Mouse (Mus musculus): ENCODE results near the gene Qrich2. TPM values are rescaled to one million over a fixed set of nuclear protein-coding genes. Genes with fewer than 3 reads are reported as not detected.

Gene Qrich2
- total and polyA plus RNA-seq, 3 experiments, result 0.11 TPM; not detected in 2

- Histone ChIP-seq H3K36me3 (ENCODE audit: control insufficient read depth in 1 of 2, insufficient read depth in 2 of 2, low read length in 2 of 2) (peaks cover 0 to 2% of the 10 kb centered on the region in 2 experiments; a peak in 1 of 4 replicates), H3K9me3 (replicated peaks; ENCODE audit: insufficient read depth, low read length) (no peaks in the 10 kb centered on the region), H3K4me1 (ENCODE audit: control insufficient read depth in 1 of 2, insufficient read depth in 2 of 2, low read length in 2 of 2) (peaks cover 0 to 3% of the 10 kb centered on the region in 2 experiments; a peak in 2 of 4 replicates), H3K79me2 (ENCODE audit: control insufficient read depth, insufficient read depth, low read length, poor library complexity) (no peaks in the 10 kb centered on the region), H3K9ac (ENCODE audit: control insufficient read depth, low read depth, low read length, poor library complexity, severe bottlenecking) (no peak overlapping the region), H3K27me3 (ENCODE audit: control insufficient read depth in 1 of 2, insufficient read depth in 2 of 2, low read length in 2 of 2) (no peaks in the 10 kb centered on the region), H3K27ac (ENCODE audit: control insufficient read depth, low read depth, low read length) (no peak overlapping the region), H3K4me3 (ENCODE audit: control insufficient read depth in 1 of 2, insufficient read depth in 1 of 2, low read depth in 2 of 2, low read length in 2 of 2) (no peak overlapping the region)
- no peak for DNase-seq (ENCODE audit: low read depth, low spot score)
- TF ChIP-seq MXI1 (IDR thresholded peaks at IDR 0.05; ENCODE audit: low read depth, low read length), result no peak
- no peak for TF ChIP-seq CTCF (IDR thresholded peaks at IDR 0.05 in 2 of 3, conservative IDR thresholded peaks at IDR 0.05 in 1 of 3; ENCODE audit: control insufficient read depth in 1 of 3, insufficient read depth in 1 of 3, low read depth in 2 of 3, low read length in 3 of 3, poor library complexity in 1 of 3, severe bottlenecking in 1 of 3)
- TF ChIP-seq KAT2A (conservative IDR thresholded peaks at IDR 0.05; ENCODE audit: low read depth, low read length), result no peak
- TF ChIP-seq POLR2AphosphoS2 (IDR thresholded peaks at IDR 0.05; ENCODE audit: low read length), result no peak
- no peak for TF ChIP-seq CHD1 (IDR thresholded peaks at IDR 0.05; ENCODE audit: low read depth, low read length)
Measured at GRCm38 (mm10) chr11:116463338-116463737, 2.7 kb downstream of the Qrich2 start.

GRCm38 (mm10) chr11:116459786-116460185 lies 6.3 kb downstream of the Qrich2 start:
- H3K4me3 ChIP-seq (ENCODE audit: control insufficient read depth in 1 of 2, insufficient read depth in 1 of 2, low read depth in 2 of 2, low read length in 2 of 2), result no peak overlapping the region
- H3K27ac ChIP-seq (ENCODE audit: control insufficient read depth, low read depth, low read length), result no peak overlapping the region
- no peaks in the 10 kb centered on the region for H3K27me3 ChIP-seq (ENCODE audit: control insufficient read depth in 1 of 2, insufficient read depth in 2 of 2, low read length in 2 of 2)
- TF ChIP-seq JUND (IDR thresholded peaks at IDR 0.05; ENCODE audit: low read depth, low read length), result no peak
- TF ChIP-seq MEF2A (IDR thresholded peaks at IDR 0.05; ENCODE audit: extremely low read depth, insufficient replicate concordance, low read depth, low read length, poor library complexity, severe bottlenecking), result no peak
- TF ChIP-seq NELFE (IDR thresholded peaks at IDR 0.05; ENCODE audit: low read depth, low read length), result no peak
- no peak for TF ChIP-seq SIN3A (IDR thresholded peaks at IDR 0.05; ENCODE audit: low read length)
- no peak for TF ChIP-seq TBP (IDR thresholded peaks at IDR 0.05; ENCODE audit: low read depth, low read length)
- TF ChIP-seq MYB (IDR thresholded peaks at IDR 0.05; ENCODE audit: low read depth, low read length), result no peak
- no peak for TF ChIP-seq ZNF384 (IDR thresholded peaks at IDR 0.05; ENCODE audit: low read depth, low read length)
- H3K36me3 ChIP-seq (ENCODE audit: control insufficient read depth in 1 of 2, insufficient read depth in 2 of 2, low read length in 2 of 2), result peaks cover 0 to 2% of the 10 kb centered on the region in 2 experiments; a peak in 1 of 4 replicates
- H3K4me1 ChIP-seq (ENCODE audit: control insufficient read depth in 1 of 2, insufficient read depth in 2 of 2, low read length in 2 of 2), result peaks cover 0 to 3% of the 10 kb centered on the region in 2 experiments; a peak in 2 of 4 replicates
- no peak for DNase-seq (ENCODE audit: low read depth, low spot score)
- H3K9me3 ChIP-seq (replicated peaks; ENCODE audit: insufficient read depth, low read length), result no peaks in the 10 kb centered on the region
- no peaks in the 10 kb centered on the region for H3K79me2 ChIP-seq (ENCODE audit: control insufficient read depth, insufficient read depth, low read length, poor library complexity)
- H3K9ac ChIP-seq (ENCODE audit: control insufficient read depth, low read depth, low read length, poor library complexity, severe bottlenecking), result no peak overlapping the region

GRCm38 (mm10) chr11:116456234-116456633 lies 9.8 kb downstream of the Qrich2 start:
- Histone ChIP-seq H3K36me3 (ENCODE audit: control insufficient read depth in 1 of 2, insufficient read depth in 2 of 2, low read length in 2 of 2) (no peaks in the 10 kb centered on the region), H3K27ac (ENCODE audit: control insufficient read depth, low read depth, low read length) (no peak overlapping the region), H3K79me2 (ENCODE audit: control insufficient read depth, insufficient read depth, low read length, poor library complexity) (no peaks in the 10 kb centered on the region), H3K9ac (ENCODE audit: control insufficient read depth, low read depth, low read length, poor library complexity, severe bottlenecking) (no peak overlapping the region), H3K9me3 (replicated peaks; ENCODE audit: insufficient read depth, low read length) (no peaks in the 10 kb centered on the region), H3K4me3 (ENCODE audit: control insufficient read depth in 1 of 2, insufficient read depth in 1 of 2, low read depth in 2 of 2, low read length in 2 of 2) (no peak overlapping the region), H3K4me1 (ENCODE audit: control insufficient read depth in 1 of 2, insufficient read depth in 2 of 2, low read length in 2 of 2) (no peaks in the 10 kb centered on the region), H3K27me3 (ENCODE audit: control insufficient read depth in 1 of 2, insufficient read depth in 2 of 2, low read length in 2 of 2) (no peaks in the 10 kb centered on the region)
- DNase-seq (ENCODE audit: low read depth, low spot score), result no peak
- TF ChIP-seq E2F4 (IDR thresholded peaks at IDR 0.05; ENCODE audit: borderline replicate concordance, low read depth, low read length) (no peak), POLR2AphosphoS5 (IDR thresholded peaks at IDR 0.05; ENCODE audit: borderline replicate concordance, low read depth, low read length) (no peak), ZKSCAN1 (IDR thresholded peaks at IDR 0.05; ENCODE audit: low read depth, low read length) (no peak), ZMIZ1 (IDR thresholded peaks at IDR 0.05; ENCODE audit: low read depth, low read length) (no peak), KAT2A (conservative IDR thresholded peaks at IDR 0.05; ENCODE audit: low read depth, low read length) (no peak), GABPA (IDR thresholded peaks at IDR 0.05; ENCODE audit: low read depth, low read length) (no peak), TBP (IDR thresholded peaks at IDR 0.05; ENCODE audit: low read depth, low read length) (no peak), POLR2AphosphoS2 (IDR thresholded peaks at IDR 0.05; ENCODE audit: low read length) (no peak), SIN3A (IDR thresholded peaks at IDR 0.05; ENCODE audit: low read length) (no peak), CHD2 (IDR thresholded peaks at IDR 0.05; ENCODE audit: low read length) (no peak), POLR2A (IDR thresholded peaks at IDR 0.05; ENCODE audit: control insufficient read depth in 1 of 2, insufficient read depth in 1 of 2, low read depth in 1 of 2, low read length in 2 of 2, poor library complexity in 1 of 2) (no peak), CTCF (IDR thresholded peaks at IDR 0.05 in 2 of 3, conservative IDR thresholded peaks at IDR 0.05 in 1 of 3; ENCODE audit: control insufficient read depth in 1 of 3, insufficient read depth in 1 of 3, low read depth in 2 of 3, low read length in 3 of 3, poor library complexity in 1 of 3, severe bottlenecking in 1 of 3) (no peak), MAX (IDR thresholded peaks at IDR 0.05; ENCODE audit: low read length) (no peak), TCF12 (IDR thresholded peaks at IDR 0.05; ENCODE audit: low read depth, low read length) (no peak), ZC3H11A (IDR thresholded peaks at IDR 0.05; ENCODE audit: low read depth, low read length) (no peak), GATA1 (IDR thresholded peaks at IDR 0.05; ENCODE audit: low read depth, low read length) (no peak), MAFK (IDR thresholded peaks at IDR 0.05; ENCODE audit: borderline replicate concordance, low read depth, low read length) (no peak), CHD1 (IDR thresholded peaks at IDR 0.05; ENCODE audit: low read depth, low read length) (no peak), MYC (IDR thresholded peaks at IDR 0.05; ENCODE audit: low read depth, low read length) (no peak)

Measured in MEL (cell line).